Mouse (Mus musculus) intestine, postnatal 0 days (tissue): ENCODE results near the gene Raf1. TPM values are rescaled to one million over a fixed set of nuclear protein-coding genes. Genes with fewer than 3 reads are reported as not detected.

Experiments
- ATAC-seq: fragments of 200-750 bp; cut with Nextera tagmentation; 2 replicates; pipeline ENCODE4 v1.8.0; 2017; ENCODE audit warnings: mild to moderate bottlenecking, moderate TSS enrichment, moderate library complexity
- H3K27ac ChIP-seq: fragments of 300-500 bp; sonication (generic); 2 replicates; pipeline ENCODE4 v1.5.1; 2014; ENCODE audit warnings: mild to moderate bottlenecking, low read depth, low read length, moderate library complexity
- H3K27me3 ChIP-seq: fragments of 300-500 bp; sonication (generic); replicated peaks from 2 replicates; pipeline ENCODE4 v1.6.1; 2014; ENCODE audit warnings: low read length, mixed read lengths; ENCODE audit not compliant: control insufficient read depth, insufficient read depth
- H3K36me3 ChIP-seq: fragments of 300-500 bp; sonication (generic); 2 replicates; pipeline ENCODE4 v1.6.1; 2014; ENCODE audit warnings: mild to moderate bottlenecking, moderate library complexity; ENCODE audit not compliant: control insufficient read depth, insufficient read depth
- H3K4me1 ChIP-seq: fragments of 300-500 bp; sonication (generic); replicated peaks from 2 replicates; pipeline ENCODE4 v1.6.1; 2014; ENCODE audit warnings: antibody characterized with exemption, low read length, mixed read lengths; ENCODE audit not compliant: control insufficient read depth, insufficient read depth
- H3K4me2 ChIP-seq: fragments of 300-500 bp; sonication (generic); replicated peaks from 2 replicates; pipeline ENCODE4 v1.6.1; 2014; ENCODE audit warnings: low read depth, mild to moderate bottlenecking, moderate library complexity
- H3K4me3 ChIP-seq: fragments of 300-500 bp; sonication (generic); 2 replicates; pipeline ENCODE4 v1.5.1; 2014; ENCODE audit warnings: low read depth, low read length
- H3K9ac ChIP-seq: fragments of 300-500 bp; sonication (generic); 2 replicates; pipeline ENCODE4 v1.6.1; 2014; ENCODE audit warnings: mild to moderate bottlenecking, low read depth, low read length
- H3K9me3 ChIP-seq: fragments of 300-500 bp; sonication (generic); 2 replicates; pipeline ENCODE4 v1.6.1; 2016; ENCODE audit warnings: mixed run types; ENCODE audit not compliant: control insufficient read depth
- CTCF ChIP-seq: sonication (generic); IDR thresholded peaks from 2 replicates; pipeline ENCODE4 v1.5.1; 2016; ENCODE audit warnings: low read depth, mild to moderate bottlenecking, control low read depth, antibody characterized with exemption, moderate library complexity
- WGBS: fragments of 180-500 bp; shearing (Covaris S2); extraction: QIAGEN DNeasy Blood & Tissue Kit; methylation state at CpG from one replicate; pipeline ENCODE4 v1.1.7; 2014; 5-methylcytosine and 5-hydroxymethylcytosine counted together
- polyA plus RNA-seq: library from polyadenylated mRNA; unstranded; fragments of >200 nt; fragmentation: Nextera tagmentation; extraction: Ambion mirVana; gene quantifications from 2 replicates; pipeline ENCODE4 v1.2.1, GENCODE M21; 2015

Gene Raf1
- polyA plus RNA-seq, 1 experiment from 2014 or later, result 66.4 TPM

DNA sequence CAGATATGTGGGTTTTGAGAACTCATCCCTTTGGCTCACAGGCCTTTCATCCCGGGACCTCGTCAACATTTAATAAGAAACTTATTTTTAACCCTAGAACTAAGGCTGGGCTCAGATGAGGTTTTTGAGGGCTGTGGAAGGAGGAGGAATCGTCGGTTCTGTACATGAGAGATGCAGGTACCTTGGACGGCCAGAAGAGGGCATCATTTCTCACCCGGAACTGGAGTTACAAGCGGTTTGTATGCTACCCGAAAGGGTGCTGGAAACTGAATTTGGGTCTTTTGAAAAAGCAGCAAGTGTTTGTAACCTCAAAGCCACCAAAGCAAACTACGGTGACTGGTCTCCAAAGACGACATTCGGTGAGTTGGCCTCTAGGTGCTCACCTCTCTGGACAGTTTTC lies 24.9 kb upstream of the Raf1 start:
- Histone ChIP-seq H3K9me3 (no peaks in the 10 kb centered on the region), H3K36me3 (no peaks in the 10 kb centered on the region), H3K27me3 (no peaks in the 10 kb centered on the region), H3K27ac (no peak overlapping the region), H3K9ac (no peak overlapping the region), H3K4me3 (no peak overlapping the region), H3K4me1 (peaks cover 4% of the 10 kb centered on the region; the same call in 1 of the 2 replicates), H3K4me2 (no peak overlapping the region)
- ATAC-seq, result no peak
- TF ChIP-seq CTCF, result peak; percentile 67
- 52% methylated on average over 11 of the region's 11 CpGs for WGBS

DNA sequence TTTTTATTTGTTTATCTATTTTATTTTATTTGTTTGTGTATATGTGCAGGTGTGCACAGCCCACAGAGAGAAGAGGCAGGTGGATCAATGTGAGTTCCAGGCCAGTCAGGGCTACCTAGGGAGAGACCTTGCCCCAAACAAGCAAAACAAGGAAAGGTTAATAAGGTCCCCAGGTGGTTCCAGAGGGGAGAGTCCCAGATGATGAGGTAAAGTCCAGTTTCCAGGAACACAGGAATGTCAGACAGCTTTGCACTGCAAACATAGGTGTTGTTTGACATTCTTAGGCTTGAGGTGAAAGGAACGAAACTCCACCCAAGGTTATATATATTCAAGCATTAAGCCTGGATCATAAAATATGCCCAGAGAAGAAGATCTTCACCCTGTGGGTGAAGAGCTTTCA lies 24.3 kb upstream of the Raf1 start:
- Histone ChIP-seq H3K4me3 (no peak overlapping the region), H3K27me3 (no peaks in the 10 kb centered on the region), H3K4me2 (no peak overlapping the region), H3K9ac (no peak overlapping the region), H3K9me3 (no peaks in the 10 kb centered on the region), H3K36me3 (no peaks in the 10 kb centered on the region), H3K27ac (no peak overlapping the region), H3K4me1 (peaks cover 4% of the 10 kb centered on the region; the same call in 1 of the 2 replicates)
- TF ChIP-seq CTCF, result no peak
- ATAC-seq, result peak; percentile 37; the same call in 1 of the 2 replicates
- WGBS, result 52% methylated on average over 1 of the region's 1 CpGs

DNA sequence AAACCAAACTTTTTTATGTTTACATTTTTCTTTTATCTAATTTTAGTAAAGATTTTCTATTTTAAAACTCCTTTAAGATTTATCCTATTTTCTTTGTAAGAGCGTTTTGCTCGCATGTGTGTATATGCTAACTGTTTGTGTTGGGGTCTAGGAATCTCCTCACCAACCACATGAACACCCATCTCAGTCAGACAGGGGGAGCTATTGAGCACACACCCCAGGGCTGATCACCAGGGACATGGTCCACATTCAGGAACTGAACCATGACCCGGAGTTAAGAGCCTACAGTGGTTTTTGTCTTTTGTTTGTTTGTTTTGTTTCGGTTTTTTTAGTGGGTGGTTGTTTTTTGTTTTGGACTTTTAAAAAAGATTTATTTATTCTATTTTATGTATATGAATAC lies 22.3 kb upstream of the Raf1 start:
- H3K4me1 ChIP-seq, result peaks cover 4% of the 10 kb centered on the region; the same call in 1 of the 2 replicates
- no peaks in the 10 kb centered on the region for H3K27me3 ChIP-seq
- H3K27ac ChIP-seq, result no peak overlapping the region
- H3K4me3 ChIP-seq, result no peak overlapping the region
- H3K4me2 ChIP-seq, result no peak overlapping the region
- peak; percentile 69 for TF ChIP-seq CTCF
- 84% methylated on average over 4 of the region's 4 CpGs for WGBS
- ATAC-seq, result no peak
- H3K9me3 ChIP-seq, result no peaks in the 10 kb centered on the region
- H3K9ac ChIP-seq, result no peak overlapping the region
- H3K36me3 ChIP-seq, result no peaks in the 10 kb centered on the region

DNA sequence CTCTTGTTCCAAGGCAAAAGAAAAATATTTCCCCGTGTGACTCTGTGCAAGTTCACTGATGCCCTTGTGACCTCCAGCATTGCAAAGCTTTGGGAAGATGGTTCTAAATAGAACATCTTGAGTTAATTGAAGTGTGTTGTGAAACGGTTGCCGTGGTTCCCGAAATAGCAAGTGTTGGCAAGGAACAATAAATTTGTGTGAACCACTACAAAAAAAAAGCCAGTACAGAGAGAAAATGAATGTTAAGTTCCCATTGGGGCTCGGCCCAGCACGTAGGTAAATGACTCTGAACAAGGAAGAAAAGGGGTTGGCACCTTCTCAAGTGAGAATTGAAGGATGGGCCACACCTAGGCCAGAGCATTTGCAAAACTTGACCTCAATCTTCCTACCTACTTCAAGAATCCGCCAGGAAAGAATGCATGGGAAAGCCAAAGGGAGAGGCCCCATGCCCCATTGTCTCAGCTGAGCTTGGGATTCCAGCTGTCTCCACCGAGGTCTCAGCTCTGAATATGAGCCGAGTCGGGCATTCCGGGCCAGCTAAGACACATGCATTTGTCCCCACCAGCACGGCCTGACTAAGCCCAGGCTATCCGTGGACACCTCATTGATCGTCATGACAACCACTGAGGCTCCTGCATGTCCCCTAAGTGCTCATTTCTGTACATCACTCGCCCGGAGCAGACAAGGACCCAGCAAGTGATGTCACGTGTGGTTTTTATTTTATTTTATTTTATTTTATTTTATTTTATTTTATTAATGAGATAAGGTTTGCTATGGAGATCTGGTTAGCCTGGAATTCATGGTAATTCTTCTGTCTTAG lies 21.5 kb upstream of the Raf1 start:
- no peaks in the 10 kb centered on the region for H3K36me3 ChIP-seq
- H3K4me2 ChIP-seq, result no peak overlapping the region
- no peaks in the 10 kb centered on the region for H3K9me3 ChIP-seq
- no peak overlapping the region for H3K9ac ChIP-seq
- peak; percentile 67 for ATAC-seq
- WGBS, result 58% methylated on average over 17 of the region's 17 CpGs
- H3K4me3 ChIP-seq, result no peak overlapping the region
- no peak for TF ChIP-seq CTCF
- no peak overlapping the region for H3K27ac ChIP-seq
- no peaks in the 10 kb centered on the region for H3K27me3 ChIP-seq
- H3K4me1 ChIP-seq, result peaks cover 4% of the 10 kb centered on the region; the same call in 1 of the 2 replicates

DNA sequence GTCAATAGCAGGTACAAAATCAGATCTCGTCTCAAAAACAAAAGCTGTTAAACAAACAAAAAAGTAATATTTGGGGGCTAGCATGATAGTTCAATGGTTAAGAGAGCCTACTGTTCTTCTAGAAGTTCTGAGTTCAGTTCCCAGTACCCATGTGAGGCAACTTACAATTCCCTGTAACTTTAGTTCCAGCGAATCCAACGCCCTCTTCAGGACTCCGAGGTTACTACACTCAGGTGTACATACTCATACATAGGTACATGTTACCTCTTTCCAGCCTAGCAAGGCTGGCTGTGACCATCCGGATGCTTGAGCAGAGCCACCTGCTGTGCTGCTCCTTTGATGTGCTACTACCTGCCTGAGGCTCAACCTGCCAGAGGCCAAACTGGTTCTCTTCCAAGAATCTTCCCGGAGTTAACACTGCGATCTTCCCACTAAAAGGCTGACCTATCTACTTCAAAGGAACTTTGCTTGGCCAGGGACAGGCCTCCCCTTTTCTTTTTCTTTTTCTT lies 20.3 kb upstream of the Raf1 start:
- H3K4me3 ChIP-seq, result no peak overlapping the region
- no peak overlapping the region for H3K27ac ChIP-seq
- H3K9ac ChIP-seq, result no peak overlapping the region
- no peak for ATAC-seq
- no peaks in the 10 kb centered on the region for H3K36me3 ChIP-seq
- no peak; the same call in 1 of the 2 replicates for TF ChIP-seq CTCF
- H3K4me2 ChIP-seq, result no peak overlapping the region
- no peaks in the 10 kb centered on the region for H3K27me3 ChIP-seq
- H3K4me1 ChIP-seq, result peaks cover 4% of the 10 kb centered on the region; the same call in 1 of the 2 replicates
- no peaks in the 10 kb centered on the region for H3K9me3 ChIP-seq
- 81% methylated on average over 7 of the region's 7 CpGs for WGBS

DNA sequence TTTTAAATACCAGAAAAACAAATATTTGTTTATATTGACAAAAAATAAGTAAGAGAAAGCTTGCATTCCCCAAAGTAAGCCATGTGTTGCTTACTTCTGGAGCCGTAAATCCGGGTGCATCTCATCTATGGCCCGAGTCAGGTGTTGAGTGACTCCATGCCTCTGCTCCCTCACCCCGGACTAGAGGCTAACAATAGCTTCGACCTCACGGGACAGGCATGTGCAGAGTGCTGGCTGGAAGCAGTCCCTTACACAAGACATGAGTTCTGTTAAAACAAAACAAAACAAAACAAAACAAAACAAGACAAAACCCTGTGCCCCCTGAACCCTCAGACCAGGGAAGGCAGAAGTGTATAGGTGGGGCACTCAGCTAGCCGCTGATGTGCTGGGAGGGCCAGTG lies 18.7 kb upstream of the Raf1 start:
- no peaks in the 10 kb centered on the region for H3K27me3 ChIP-seq
- H3K9me3 ChIP-seq, result no peaks in the 10 kb centered on the region
- no peak overlapping the region for H3K4me3 ChIP-seq
- no peaks in the 10 kb centered on the region for H3K4me1 ChIP-seq
- no peak overlapping the region for H3K9ac ChIP-seq
- no peak for ATAC-seq
- H3K36me3 ChIP-seq, result no peaks in the 10 kb centered on the region
- no peak overlapping the region for H3K27ac ChIP-seq
- WGBS, result 59% methylated on average over 7 of the region's 7 CpGs
- no peak for TF ChIP-seq CTCF
- no peak overlapping the region for H3K4me2 ChIP-seq
